Mouse (Mus musculus): ENCODE data around the gene Jazf1.

GRCm38 (mm10) chr6:52961660-52962490, 106.6 kb downstream of the Jazf1 start:
- TF ChIP-seq ZMIZ1 (IDR thresholded peaks at IDR 0.05; ENCODE audit: low read depth, low read length) (no peak), RCOR1 (IDR thresholded peaks at IDR 0.05; ENCODE audit: low read depth, low read length) (no peak), CHD2 (IDR thresholded peaks at IDR 0.05; ENCODE audit: low read length) (no peak), POLR2AphosphoS5 (IDR thresholded peaks at IDR 0.05; ENCODE audit: borderline replicate concordance, low read depth, low read length) (no peak), CTCF (IDR thresholded peaks at IDR 0.05 in 2 of 3, conservative IDR thresholded peaks at IDR 0.05 in 1 of 3; ENCODE audit: control insufficient read depth in 1 of 3, insufficient read depth in 1 of 3, low read depth in 2 of 3, low read length in 3 of 3, poor library complexity in 1 of 3, severe bottlenecking in 1 of 3) (no peak), MAZ (IDR thresholded peaks at IDR 0.05; ENCODE audit: low read depth, low read length) (no peak), NELFE (IDR thresholded peaks at IDR 0.05; ENCODE audit: low read depth, low read length) (no peak)
